Mouse (Mus musculus): Measurements from ENCODE around the gene Otulin. TPM values are rescaled to one million over a fixed set of nuclear protein-coding genes. Genes with fewer than 3 reads are reported as not detected.
A peak's percentile ranks its signal among the peaks of the same experiment; 100 is the strongest.

Gene Otulin
- polyA plus RNA-seq, 1 experiment from 2014 or later, result 33.5 TPM

GRCm38 (mm10) chr15:27668001-27668461 is 37.5 kb upstream of the Otulin start:
- H3K36me3 ChIP-seq (replicated peaks), result no peaks in the 10 kb centered on the region
- DNase-seq (ENCODE audit: extremely low spot score, low spot score), result no peak
- no peak overlapping the region for H3K27ac ChIP-seq
- 78% methylated on average over 9 of the region's 9 CpGs for WGBS
- no peaks in the 10 kb centered on the region for H3K9me3 ChIP-seq
- H3K4me1 ChIP-seq, result peaks cover 36% of the 10 kb centered on the region
- H3K27me3 ChIP-seq (ENCODE audit: poor library complexity, severe bottlenecking), result no peaks in the 10 kb centered on the region
- no peak overlapping the region for H3K4me3 ChIP-seq

- DNase-seq (ENCODE audit: extremely low spot score, low spot score), result no peak
- no peaks in the 10 kb centered on the region for H3K36me3 ChIP-seq (replicated peaks)
- no peaks in the 10 kb centered on the region for H3K27me3 ChIP-seq (ENCODE audit: poor library complexity, severe bottlenecking)
- peaks cover 26% of the 10 kb centered on the region for H3K4me1 ChIP-seq
- WGBS, result 71% methylated on average over 9 of the region's 9 CpGs
- no peaks in the 10 kb centered on the region for H3K9me3 ChIP-seq
- no peak overlapping the region for H3K4me3 ChIP-seq
- H3K27ac ChIP-seq, result no peak overlapping the region
Measured at GRCm38 (mm10) chr15:27666911-27667539, 36.5 kb upstream of the Otulin start.

GRCm38 (mm10) chr15:27665392-27665911 is 35.0 kb upstream of the Otulin start:
- DNase-seq (ENCODE audit: extremely low spot score, low spot score), result no peak
- Histone ChIP-seq H3K4me1 (peaks cover 21% of the 10 kb centered on the region), H3K9me3 (no peaks in the 10 kb centered on the region), H3K27ac (no peak overlapping the region), H3K4me3 (no peak overlapping the region), H3K27me3 (ENCODE audit: poor library complexity, severe bottlenecking) (no peaks in the 10 kb centered on the region), H3K36me3 (replicated peaks) (no peaks in the 10 kb centered on the region)
- 81% methylated on average over 21 of the region's 21 CpGs for WGBS

- Histone ChIP-seq H3K27ac (no peak overlapping the region), H3K4me1 (peaks cover 18% of the 10 kb centered on the region), H3K27me3 (ENCODE audit: poor library complexity, severe bottlenecking) (no peaks in the 10 kb centered on the region), H3K9me3 (no peaks in the 10 kb centered on the region), H3K36me3 (replicated peaks) (no peaks in the 10 kb centered on the region), H3K4me3 (no peak overlapping the region)
- 93% methylated on average over 9 of the region's 9 CpGs for WGBS
- DNase-seq (ENCODE audit: extremely low spot score, low spot score), result no peak
Measured at GRCm38 (mm10) chr15:27664126-27664525, 33.6 kb upstream of the Otulin start.

- no peak for DNase-seq (ENCODE audit: extremely low spot score, low spot score)
- H3K4me3 ChIP-seq, result no peak overlapping the region
- H3K4me1 ChIP-seq, result peaks cover 10% of the 10 kb centered on the region
- WGBS, result 68% methylated on average over 1 of the region's 1 CpGs
- H3K36me3 ChIP-seq (replicated peaks), result no peaks in the 10 kb centered on the region
- H3K9me3 ChIP-seq, result no peaks in the 10 kb centered on the region
- no peaks in the 10 kb centered on the region for H3K27me3 ChIP-seq (ENCODE audit: poor library complexity, severe bottlenecking)
- no peak overlapping the region for H3K27ac ChIP-seq
Measured at GRCm38 (mm10) chr15:27662699-27663098, 32.2 kb upstream of the Otulin start.

GRCm38 (mm10) chr15:27661696-27662095 is 31.2 kb upstream of the Otulin start:
- no peak overlapping the region for H3K4me3 ChIP-seq
- H3K9me3 ChIP-seq, result no peaks in the 10 kb centered on the region
- WGBS, result 93% methylated on average over 6 of the region's 6 CpGs
- peaks cover 5% of the 10 kb centered on the region; the same call in 1 of the 2 replicates for H3K4me1 ChIP-seq
- DNase-seq (ENCODE audit: extremely low spot score, low spot score), result no peak
- no peak overlapping the region for H3K27ac ChIP-seq
- H3K27me3 ChIP-seq (ENCODE audit: poor library complexity, severe bottlenecking), result no peaks in the 10 kb centered on the region
- H3K36me3 ChIP-seq (replicated peaks), result no peaks in the 10 kb centered on the region

- peak; percentile 85 for DNase-seq (ENCODE audit: extremely low spot score, low spot score)
- WGBS, result 41% methylated on average over 17 of the region's 17 CpGs
- H3K4me3 ChIP-seq, result no peak overlapping the region
- H3K9me3 ChIP-seq, result no peaks in the 10 kb centered on the region
- no peaks in the 10 kb centered on the region for H3K36me3 ChIP-seq (replicated peaks)
- no peaks in the 10 kb centered on the region for H3K27me3 ChIP-seq (ENCODE audit: poor library complexity, severe bottlenecking)
- no peaks in the 10 kb centered on the region for H3K4me1 ChIP-seq
- H3K27ac ChIP-seq, result no peak overlapping the region
Measured at GRCm38 (mm10) chr15:27659592-27660244, 29.2 kb upstream of the Otulin start.

- Histone ChIP-seq H3K36me3 (replicated peaks) (no peaks in the 10 kb centered on the region), H3K4me1 (no peaks in the 10 kb centered on the region), H3K4me3 (no peak overlapping the region), H3K9me3 (no peaks in the 10 kb centered on the region), H3K27me3 (ENCODE audit: poor library complexity, severe bottlenecking) (no peaks in the 10 kb centered on the region), H3K27ac (no peak overlapping the region)
- DNase-seq (ENCODE audit: extremely low spot score, low spot score), result no peak
- 85% methylated on average over 5 of the region's 5 CpGs for WGBS
Measured at GRCm38 (mm10) chr15:27659143-27659542, 28.6 kb upstream of the Otulin start.

GRCm38 (mm10) chr15:27658356-27658755 is 27.9 kb upstream of the Otulin start:
- Histone ChIP-seq H3K27me3 (ENCODE audit: poor library complexity, severe bottlenecking) (no peaks in the 10 kb centered on the region), H3K36me3 (replicated peaks) (no peaks in the 10 kb centered on the region), H3K4me1 (no peaks in the 10 kb centered on the region), H3K27ac (no peak overlapping the region), H3K4me3 (no peak overlapping the region), H3K9me3 (no peaks in the 10 kb centered on the region)
- WGBS, result 93% methylated on average over 4 of the region's 4 CpGs
- no peak for DNase-seq (ENCODE audit: extremely low spot score, low spot score)

- WGBS, result 94% methylated on average over 10 of the region's 10 CpGs
- H3K27me3 ChIP-seq (ENCODE audit: poor library complexity, severe bottlenecking), result no peaks in the 10 kb centered on the region
Measured at GRCm38 (mm10) chr15:27657866-27658265, 27.4 kb upstream of the Otulin start.

GRCm38 (mm10) chr15:27656626-27657025 is 26.1 kb upstream of the Otulin start:
- H3K9me3 ChIP-seq, result no peaks in the 10 kb centered on the region
- H3K27ac ChIP-seq, result no peak overlapping the region
- no peak for DNase-seq (ENCODE audit: extremely low spot score, low spot score)
- 88% methylated on average over 9 of the region's 9 CpGs for WGBS
- H3K36me3 ChIP-seq (replicated peaks), result no peaks in the 10 kb centered on the region
- H3K4me1 ChIP-seq, result no peaks in the 10 kb centered on the region
- no peaks in the 10 kb centered on the region for H3K27me3 ChIP-seq (ENCODE audit: poor library complexity, severe bottlenecking)
- H3K4me3 ChIP-seq, result no peak overlapping the region

More at GRCm38 (mm10) chr15:27657866-27658265, 27.4 kb upstream of the Otulin start:
- DNase-seq (ENCODE audit: extremely low spot score, low spot score), result no peak
- H3K4me1 ChIP-seq, result no peaks in the 10 kb centered on the region
- no peak overlapping the region for H3K27ac ChIP-seq
- no peak overlapping the region for H3K4me3 ChIP-seq
- H3K36me3 ChIP-seq (replicated peaks), result no peaks in the 10 kb centered on the region
- H3K9me3 ChIP-seq, result no peaks in the 10 kb centered on the region

- H3K27me3 ChIP-seq (ENCODE audit: poor library complexity, severe bottlenecking), result no peaks in the 10 kb centered on the region
- H3K4me1 ChIP-seq, result no peaks in the 10 kb centered on the region
- 25% methylated on average over 5 of the region's 5 CpGs for WGBS
- H3K9me3 ChIP-seq, result no peaks in the 10 kb centered on the region
- no peak overlapping the region for H3K4me3 ChIP-seq
- peak; percentile 45 for DNase-seq (ENCODE audit: extremely low spot score, low spot score)
- H3K36me3 ChIP-seq (replicated peaks), result no peaks in the 10 kb centered on the region
- no peak overlapping the region for H3K27ac ChIP-seq
Measured at GRCm38 (mm10) chr15:27655015-27655414, 24.5 kb upstream of the Otulin start.

- DNase-seq (ENCODE audit: extremely low spot score, low spot score), result no peak
- Histone ChIP-seq H3K4me1 (no peaks in the 10 kb centered on the region), H3K36me3 (replicated peaks) (no peaks in the 10 kb centered on the region), H3K4me3 (no peak overlapping the region), H3K9me3 (no peaks in the 10 kb centered on the region), H3K27me3 (ENCODE audit: poor library complexity, severe bottlenecking) (no peaks in the 10 kb centered on the region), H3K27ac (no peak overlapping the region)
- WGBS, result 53% methylated on average over 3 of the region's 3 CpGs
Measured at GRCm38 (mm10) chr15:27647686-27648085, 17.2 kb upstream of the Otulin start.
